In the genomic region with DNA sequence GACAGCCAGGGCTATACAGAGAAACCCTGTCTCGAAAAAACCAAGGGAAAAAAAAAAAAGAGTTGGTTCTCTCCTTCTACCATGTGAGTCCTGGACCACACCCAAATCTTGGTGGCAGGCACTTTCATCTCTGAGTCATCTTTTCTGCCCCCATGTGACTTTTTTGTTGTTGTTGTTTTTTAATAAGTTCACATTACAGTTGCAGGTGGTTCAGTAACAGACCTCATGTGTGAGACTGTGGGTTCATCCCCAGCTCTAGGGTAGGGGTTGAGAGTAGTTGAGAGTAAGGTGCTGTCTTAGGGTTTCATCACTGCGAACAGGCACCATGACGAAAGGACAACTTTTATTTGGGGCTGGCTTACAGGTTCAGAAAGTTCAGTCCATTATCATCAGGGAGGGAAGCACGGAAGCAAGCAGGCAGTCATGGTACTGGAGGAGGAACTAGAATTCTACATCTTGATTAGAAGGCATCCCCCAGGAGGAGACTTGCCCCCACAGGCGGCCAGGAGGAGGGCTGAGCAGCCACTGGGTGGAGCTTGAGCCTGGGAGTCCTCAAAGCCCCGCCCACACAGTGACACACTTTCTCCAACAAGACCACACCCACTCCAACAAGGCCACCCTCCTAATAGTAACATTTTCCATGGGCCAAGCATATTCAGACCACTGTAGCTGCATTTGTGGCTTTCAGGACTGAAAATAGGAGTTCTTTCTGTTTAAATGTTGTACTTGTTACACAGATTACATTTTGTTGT, we compare ENCODE assay signal across 8 mouse cellular contexts. TPM values are rescaled to one million over a fixed set of nuclear protein-coding genes. Genes with fewer than 3 reads are reported as not detected.
DNase-seq lines count a peak whose midpoint lies in the region; ATAC-seq and TF ChIP-seq lines count a peak whose summit lies in the region.

No protein-coding gene starts in this region.

- no peak overlapping the region for H3K9ac ChIP-seq in heart, embryonic 11.5 days (ENCODE audit: low read depth, low read length)
- H3K9ac ChIP-seq in liver, embryonic 14.5 days (replicated peaks): peak overlapping the region; percentile 27; the same call in 1 of the 2 replicates
- no peak overlapping the region for H3K9ac ChIP-seq in stomach, embryonic 14.5 days (replicated peaks; ENCODE audit: low read depth, low read length)
- no peak overlapping the region for H3K9ac ChIP-seq in midbrain, embryonic 11.5 days (ENCODE audit: low read length)
- no peak overlapping the region for H3K9ac ChIP-seq in hindbrain, embryonic 11.5 days (ENCODE audit: low read depth, low read length)
- H3K9ac ChIP-seq in midbrain, embryonic 14.5 days (replicated peaks; ENCODE audit: low read length): no peak overlapping the region

- intact Hi-C loops in heart, postnatal 10 days (cut with DNase I): no loop called here

- H3K36me3 ChIP-seq in heart, embryonic 11.5 days (ENCODE audit: control insufficient read depth, insufficient read depth, low read length): no peaks in the 10 kb centered on the region
- H3K36me3 ChIP-seq in liver, embryonic 14.5 days (replicated peaks; ENCODE audit: control insufficient read depth, insufficient read depth, low read depth): no peaks in the 10 kb centered on the region
- H3K36me3 ChIP-seq in stomach, embryonic 14.5 days (ENCODE audit: control insufficient read depth, insufficient read depth, low read length): no peaks in the 10 kb centered on the region
- no peaks in the 10 kb centered on the region for H3K36me3 ChIP-seq in midbrain, embryonic 11.5 days (ENCODE audit: control insufficient read depth, insufficient read depth, low read length)
- no peaks in the 10 kb centered on the region for H3K36me3 ChIP-seq in hindbrain, embryonic 11.5 days (ENCODE audit: control insufficient read depth, insufficient read depth, low read length)
- no peaks in the 10 kb centered on the region for H3K36me3 ChIP-seq in midbrain, embryonic 14.5 days (ENCODE audit: control insufficient read depth, insufficient read depth, low read length)

- H3K27me3 ChIP-seq in heart, embryonic 11.5 days (ENCODE audit: control insufficient read depth, insufficient read depth, low read length): no peaks in the 10 kb centered on the region
- no peaks in the 10 kb centered on the region for H3K27me3 ChIP-seq in liver, embryonic 14.5 days (ENCODE audit: control insufficient read depth, insufficient read depth, low read length)
- H3K27me3 ChIP-seq in stomach, embryonic 14.5 days (ENCODE audit: control insufficient read depth, insufficient read depth, low read length): no peaks in the 10 kb centered on the region
- H3K27me3 ChIP-seq in midbrain, embryonic 11.5 days (ENCODE audit: control insufficient read depth, insufficient read depth, low read length): no peaks in the 10 kb centered on the region
- H3K27me3 ChIP-seq in hindbrain, embryonic 11.5 days (ENCODE audit: control insufficient read depth, insufficient read depth, low read length): no peaks in the 10 kb centered on the region
- H3K27me3 ChIP-seq in midbrain, embryonic 14.5 days (ENCODE audit: control insufficient read depth, insufficient read depth, low read length): no peaks in the 10 kb centered on the region

- H3K27ac ChIP-seq in heart, embryonic 11.5 days (ENCODE audit: low read depth, low read length): no peak overlapping the region
- H3K27ac ChIP-seq in liver, embryonic 14.5 days: peak overlapping the region; percentile 66
- H3K27ac ChIP-seq in stomach, embryonic 14.5 days (ENCODE audit: low read length): no peak overlapping the region
- H3K27ac ChIP-seq in midbrain, embryonic 11.5 days (ENCODE audit: low read depth, low read length): no peak overlapping the region
- H3K27ac ChIP-seq in hindbrain, embryonic 11.5 days (ENCODE audit: low read depth, low read length): no peak overlapping the region
- no peak overlapping the region for H3K27ac ChIP-seq in midbrain, embryonic 14.5 days (replicated peaks; ENCODE audit: low read depth, low read length)

- H3K4me2 ChIP-seq in heart, embryonic 11.5 days: no peak overlapping the region
- H3K4me2 ChIP-seq in liver, embryonic 14.5 days (ENCODE audit: low read depth): peak overlapping the region; percentile 66
- H3K4me2 ChIP-seq in stomach, embryonic 14.5 days (replicated peaks; ENCODE audit: low read depth, low read length): no peak overlapping the region
- no peak overlapping the region for H3K4me2 ChIP-seq in midbrain, embryonic 11.5 days
- no peak overlapping the region for H3K4me2 ChIP-seq in hindbrain, embryonic 11.5 days (replicated peaks; ENCODE audit: low read depth, low read length)
- H3K4me2 ChIP-seq in midbrain, embryonic 14.5 days (ENCODE audit: low read length): no peak overlapping the region

- WGBS in heart, embryonic 11.5 days (ENCODE audit: insufficient replicate concordance): 44% methylated on average over 6 of the region's 6 CpGs
- WGBS in liver, embryonic 14.5 days (ENCODE audit: insufficient replicate concordance): 25% methylated on average over 6 of the region's 6 CpGs
- WGBS in stomach, embryonic 14.5 days: 56% methylated on average over 6 of the region's 6 CpGs
- 56% methylated on average over 6 of the region's 6 CpGs for WGBS in midbrain, embryonic 11.5 days
- 56% methylated on average over 6 of the region's 6 CpGs for WGBS in hindbrain, embryonic 11.5 days
- 60% methylated on average over 6 of the region's 6 CpGs for WGBS in midbrain, embryonic 14.5 days

- 0 out of 2 replicates have a peak, but pooled peaks have one; percentile 22 for ATAC-seq in heart, embryonic 11.5 days (replicated peaks; ENCODE audit: insufficient number of reproducible peaks, low FRiP score, low TSS enrichment)
- ATAC-seq in liver, embryonic 14.5 days (ENCODE audit: insufficient read depth): peak; percentile 92
- 0 out of 2 replicates have a peak, but pooled peaks have one; percentile 46 for ATAC-seq in stomach, embryonic 14.5 days (ENCODE audit: insufficient number of reproducible peaks, insufficient read depth, low FRiP score, low read depth)
- ATAC-seq in midbrain, embryonic 11.5 days (ENCODE audit: low FRiP score): no peak
- ATAC-seq in hindbrain, embryonic 11.5 days (ENCODE audit: low FRiP score): no peak
- ATAC-seq in midbrain, embryonic 14.5 days (ENCODE audit: low FRiP score, low TSS enrichment): no peak

- DNase-seq in heart, postnatal 10 days: no peak
- peak; percentile 29 for DNase-seq in T-cell, adult 2 months (ENCODE audit: low spot score)
- DNase-seq in liver, embryonic 14.5 days (ENCODE audit: low read depth in 3 of 3, low spot score in 3 of 3): peak; percentile 77 to 85 (median 78)
- no peak for DNase-seq in midbrain, embryonic 11.5 days (ENCODE audit: low spot score, missing footprints)
- DNase-seq in hindbrain, embryonic 11.5 days (ENCODE audit: low spot score): no peak
- DNase-seq in midbrain, embryonic 14.5 days: no peak

- H3K4me3 ChIP-seq in heart, embryonic 11.5 days (ENCODE audit: low read depth, low read length): no peak overlapping the region
- peak overlapping the region; percentile 17 to 38 for H3K4me3 ChIP-seq in liver, embryonic 14.5 days (ENCODE audit: insufficient read depth in 1 of 2, low read depth in 2 of 2, low read length in 2 of 2)
- H3K4me3 ChIP-seq in stomach, embryonic 14.5 days (ENCODE audit: low read depth, low read length): no peak overlapping the region
- no peak overlapping the region for H3K4me3 ChIP-seq in midbrain, embryonic 11.5 days (ENCODE audit: low read depth, low read length)
- H3K4me3 ChIP-seq in hindbrain, embryonic 11.5 days (ENCODE audit: low read depth, low read length): no peak overlapping the region
- no peak overlapping the region for H3K4me3 ChIP-seq in midbrain, embryonic 14.5 days (replicated peaks; ENCODE audit: low read depth, low read length)

- peaks cover 9% of the 10 kb centered on the region; the same call in 1 of the 2 replicates for H3K4me1 ChIP-seq in heart, embryonic 11.5 days (ENCODE audit: control insufficient read depth, insufficient read depth, low read length)
- peaks cover 11 to 12% of the 10 kb centered on the region in 2 experiments for H3K4me1 ChIP-seq in liver, embryonic 14.5 days (replicated peaks; ENCODE audit: control insufficient read depth in 2 of 2, insufficient read depth in 2 of 2, low read length in 1 of 2)
- no peaks in the 10 kb centered on the region for H3K4me1 ChIP-seq in stomach, embryonic 14.5 days (ENCODE audit: control insufficient read depth, insufficient read depth, low read length)
- no peaks in the 10 kb centered on the region for H3K4me1 ChIP-seq in midbrain, embryonic 11.5 days (ENCODE audit: control insufficient read depth, insufficient read depth, low read length)
- H3K4me1 ChIP-seq in hindbrain, embryonic 11.5 days (replicated peaks; ENCODE audit: control insufficient read depth, insufficient read depth, low read length): no peaks in the 10 kb centered on the region
- no peaks in the 10 kb centered on the region for H3K4me1 ChIP-seq in midbrain, embryonic 14.5 days (ENCODE audit: control insufficient read depth, insufficient read depth, low read length)

- H3K9me3 ChIP-seq in heart, embryonic 11.5 days (replicated peaks; ENCODE audit: control insufficient read depth, low read length): peaks cover 3% of the 10 kb centered on the region; the same call in 1 of the 2 replicates
- peaks cover 5% of the 10 kb centered on the region for H3K9me3 ChIP-seq in liver, embryonic 14.5 days (ENCODE audit: control insufficient read depth, low read length)
- H3K9me3 ChIP-seq in stomach, embryonic 14.5 days (ENCODE audit: control insufficient read depth, low read depth, low read length): no peaks in the 10 kb centered on the region
- peaks cover 8% of the 10 kb centered on the region; the same call in 1 of the 2 replicates for H3K9me3 ChIP-seq in midbrain, embryonic 11.5 days (ENCODE audit: control insufficient read depth, low read length)
- no peaks in the 10 kb centered on the region for H3K9me3 ChIP-seq in hindbrain, embryonic 11.5 days (ENCODE audit: control insufficient read depth, low read length)
- no peaks in the 10 kb centered on the region for H3K9me3 ChIP-seq in midbrain, embryonic 14.5 days (ENCODE audit: control insufficient read depth, low read length)

- no peak for TF ChIP-seq EP300 in liver, embryonic 14.5 days (IDR thresholded peaks at IDR 0.05; ENCODE audit: low read depth)

- peak; percentile 40; the same call in 1 of the 2 replicates for TF ChIP-seq CTCF in liver, embryonic 14.5 days (IDR thresholded peaks at IDR 0.05; ENCODE audit: low read depth)

RNA-seq across cellular contexts. Expression of a gene that starts 8.1 kb away (rescaled TPM):
- polyA plus RNA-seq in heart, embryonic 11.5 days (2014; fragmentation: Nextera tagmentation; extraction: Ambion mirVana): 64.6 and 68.3 TPM in 2 replicates
- 10 to 100 TPM; 41.9 to 64.2 TPM for total RNA-seq in heart, postnatal 10 days (2021)
- polyA plus RNA-seq in liver, embryonic 14.5 days (2012; rRNA removed): 33.5 and 48.1 TPM in 2 replicates
- 56.4 and 64.2 TPM in 2 replicates for polyA plus RNA-seq in liver, embryonic 14.5 days (2014; fragmentation: Nextera tagmentation; extraction: Ambion mirVana)
- 84.4 and 85.2 TPM in 2 replicates for polyA plus RNA-seq in stomach, embryonic 14.5 days (2014; fragmentation: Nextera tagmentation; extraction: Ambion mirVana)
- 104 and 115 TPM in 2 replicates for polyA plus RNA-seq in midbrain, embryonic 11.5 days (2014; fragmentation: Nextera tagmentation; extraction: Ambion mirVana)
- polyA plus RNA-seq in hindbrain, embryonic 11.5 days (2014; fragmentation: Nextera tagmentation; extraction: Ambion mirVana): 82.2 and 89.7 TPM in 2 replicates
- polyA plus RNA-seq in midbrain, embryonic 14.5 days (2014; fragmentation: Nextera tagmentation; extraction: Ambion mirVana): 37.4 and 46.0 TPM in 2 replicates

RNA-seq across cellular contexts. Expression of a gene that starts 29.3 kb away (rescaled TPM):
- polyA plus RNA-seq in heart, embryonic 11.5 days (2014; fragmentation: Nextera tagmentation; extraction: Ambion mirVana): 6.4 and 8.1 TPM in 2 replicates
- total RNA-seq in heart, postnatal 10 days (2021): 10 to 100 TPM; 15.8 to 16.2 TPM
- 2.2 and 3.1 TPM in 2 replicates for polyA plus RNA-seq in liver, embryonic 14.5 days (2012; rRNA removed)
- 3.0 and 3.1 TPM in 2 replicates for polyA plus RNA-seq in liver, embryonic 14.5 days (2014; fragmentation: Nextera tagmentation; extraction: Ambion mirVana)
- 11.1 and 11.9 TPM in 2 replicates for polyA plus RNA-seq in stomach, embryonic 14.5 days (2014; fragmentation: Nextera tagmentation; extraction: Ambion mirVana)
- polyA plus RNA-seq in midbrain, embryonic 11.5 days (2014; fragmentation: Nextera tagmentation; extraction: Ambion mirVana): 7.3 and 8.6 TPM in 2 replicates
- polyA plus RNA-seq in hindbrain, embryonic 11.5 days (2014; fragmentation: Nextera tagmentation; extraction: Ambion mirVana): 9.0 and 9.5 TPM in 2 replicates
- polyA plus RNA-seq in midbrain, embryonic 14.5 days (2014; fragmentation: Nextera tagmentation; extraction: Ambion mirVana): 9.4 and 13.1 TPM in 2 replicates

RNA-seq across cellular contexts. Expression of a gene that starts 52.2 kb away (rescaled TPM):
- polyA plus RNA-seq in heart, embryonic 11.5 days (2014; fragmentation: Nextera tagmentation; extraction: Ambion mirVana): 91.9 and 105 TPM in 2 replicates
- 10 to 100 TPM; 30.4 to 31.5 TPM for total RNA-seq in heart, postnatal 10 days (2021)
- polyA plus RNA-seq in liver, embryonic 14.5 days (2012; rRNA removed): 7.7 and 15.1 TPM in 2 replicates
- polyA plus RNA-seq in liver, embryonic 14.5 days (2014; fragmentation: Nextera tagmentation; extraction: Ambion mirVana): 31.6 and 34.1 TPM in 2 replicates
- 95.6 and 101 TPM in 2 replicates for polyA plus RNA-seq in stomach, embryonic 14.5 days (2014; fragmentation: Nextera tagmentation; extraction: Ambion mirVana)
- polyA plus RNA-seq in midbrain, embryonic 11.5 days (2014; fragmentation: Nextera tagmentation; extraction: Ambion mirVana): 133 and 139 TPM in 2 replicates
- polyA plus RNA-seq in hindbrain, embryonic 11.5 days (2014; fragmentation: Nextera tagmentation; extraction: Ambion mirVana): 151 and 155 TPM in 2 replicates
- polyA plus RNA-seq in midbrain, embryonic 14.5 days (2014; fragmentation: Nextera tagmentation; extraction: Ambion mirVana): 86.6 and 91.5 TPM in 2 replicates

Comparison
In these comparisons a context has a peak if more than half of its experiments do, and no peak if none do; other contexts are left out.
1. ATAC-seq: peak in heart, embryonic 11.5 days (single experiment), liver, embryonic 14.5 days (single experiment) and stomach, embryonic 14.5 days (single experiment); none in midbrain, embryonic 11.5 days (single experiment), hindbrain, embryonic 11.5 days (single experiment) and midbrain, embryonic 14.5 days (single experiment).
2. H3K4me3 ChIP-seq: peak in liver, embryonic 14.5 days (2 of 2); none in heart, embryonic 11.5 days (single experiment), stomach, embryonic 14.5 days (single experiment), midbrain, embryonic 11.5 days (single experiment), hindbrain, embryonic 11.5 days (single experiment) and midbrain, embryonic 14.5 days (single experiment).
3. DNase-seq: peak in T-cell, adult 2 months (single experiment) and liver, embryonic 14.5 days (3 of 3); none in heart, postnatal 10 days (0 of 2), midbrain, embryonic 11.5 days (single experiment), hindbrain, embryonic 11.5 days (single experiment) and midbrain, embryonic 14.5 days (single experiment).